ENCODE assay signal across 11 mouse cellular contexts in genomic region chr10:61496231-61496630, GRCm38 (mm10). TPM values are rescaled to one million over a fixed set of nuclear protein-coding genes. Genes with fewer than 3 reads are reported as not detected.
DNase-seq lines count a peak whose midpoint lies in the region; ATAC-seq lines count a peak whose summit lies in the region.
"Had no signal": no experiment of that assay in that cellular context is flagged by ENCODE, and none has a peak within 500 bp of the region (broad histone marks: within the 10 kb centered on the region; RNA-seq: fewer than 3 reads in every experiment).

No protein-coding gene starts in this region.

- no peaks in the 10 kb centered on the region for H3K27me3 ChIP-seq in heart, embryonic 14.5 days (ENCODE audit: control insufficient read depth, insufficient read depth, low read length)
- no peaks in the 10 kb centered on the region for H3K27me3 ChIP-seq in midbrain, embryonic 13.5 days
- no peaks in the 10 kb centered on the region for H3K27me3 ChIP-seq in midbrain, embryonic 15.5 days (replicated peaks)
- no peaks in the 10 kb centered on the region for H3K27me3 ChIP-seq in limb, embryonic 10.5 days (ENCODE audit: low read depth, poor library complexity, severe bottlenecking)
- H3K27me3 ChIP-seq: liver, embryonic 15.5 days; midbrain, embryonic 12.5 days had no signal

- peak overlapping the region; percentile 44; the same call in 1 of the 2 replicates for H3K9ac ChIP-seq in heart, embryonic 14.5 days (ENCODE audit: low read length)
- H3K9ac ChIP-seq in midbrain, embryonic 13.5 days (replicated peaks): no peak overlapping the region
- H3K9ac ChIP-seq in midbrain, embryonic 15.5 days: no peak overlapping the region
- H3K9ac ChIP-seq: liver, embryonic 15.5 days; midbrain, embryonic 12.5 days had no signal

- peaks cover 16 to 23% of the 10 kb centered on the region in 2 experiments for H3K4me1 ChIP-seq in heart, embryonic 14.5 days (ENCODE audit: control insufficient read depth in 2 of 2, insufficient read depth in 2 of 2, low read length in 2 of 2)
- H3K4me1 ChIP-seq in midbrain, embryonic 13.5 days (replicated peaks): peaks cover 18% of the 10 kb centered on the region
- peaks cover 16% of the 10 kb centered on the region for H3K4me1 ChIP-seq in midbrain, embryonic 15.5 days
- peaks cover 41% of the 10 kb centered on the region for H3K4me1 ChIP-seq in limb, embryonic 10.5 days

- no peak for ATAC-seq in heart, embryonic 14.5 days (ENCODE audit: insufficient number of reproducible peaks, insufficient read depth, low FRiP score, low read depth)
- ATAC-seq in midbrain, embryonic 13.5 days: no peak
- no peak for ATAC-seq in midbrain, embryonic 15.5 days (replicated peaks)

- H3K27ac ChIP-seq in heart, embryonic 14.5 days (replicated peaks in 1 of 2; ENCODE audit: control insufficient read depth in 1 of 2, insufficient read depth in 1 of 2, low read depth in 2 of 2, low read length in 2 of 2): peak overlapping the region; percentile 5 to 42; a peak in 2 of 4 replicates
- H3K27ac ChIP-seq in midbrain, embryonic 13.5 days: peak overlapping the region; percentile 56
- H3K27ac ChIP-seq in midbrain, embryonic 15.5 days: no peak overlapping the region
- peak overlapping the region; percentile 73 for H3K27ac ChIP-seq in limb, embryonic 10.5 days
- H3K27ac ChIP-seq: liver, embryonic 15.5 days; midbrain, embryonic 12.5 days had no signal

- 46% methylated on average over 9 of the region's 9 CpGs for WGBS in heart, embryonic 14.5 days
- 36% methylated on average over 9 of the region's 9 CpGs for WGBS in midbrain, embryonic 13.5 days
- 40% methylated on average over 9 of the region's 9 CpGs for whole genome bisulfite sequencing in midbrain, embryonic 15.5 days
- WGBS in limb, embryonic 10.5 days: 71% methylated on average over 9 of the region's 9 CpGs

- intact Hi-C loops in heart, postnatal 14 days (cut with DNase I): no loop called here

- no peak for DNase-seq in heart, postnatal 14 days
- no peak for DNase-seq in limb, embryonic 10.5 days (ENCODE audit: low spot score)
- DNase-seq in adipocyte (ENCODE audit: low spot score): no peak
- DNase-seq in ovary, postnatal 10 days (ENCODE audit: low spot score): no peak
- DNase-seq: thymus, postnatal 4 days had no signal

- no peak overlapping the region for H3K4me2 ChIP-seq in heart, embryonic 14.5 days (ENCODE audit: low read length)
- H3K4me2 ChIP-seq in midbrain, embryonic 13.5 days (replicated peaks): no peak overlapping the region
- no peak overlapping the region for H3K4me2 ChIP-seq in midbrain, embryonic 15.5 days
- H3K4me2 ChIP-seq: liver, embryonic 15.5 days; midbrain, embryonic 12.5 days had no signal

- H3K36me3 ChIP-seq in heart, embryonic 14.5 days (ENCODE audit: control insufficient read depth, insufficient read depth, low read length): no peaks in the 10 kb centered on the region
- no peaks in the 10 kb centered on the region for H3K36me3 ChIP-seq in midbrain, embryonic 13.5 days
- no peaks in the 10 kb centered on the region for H3K36me3 ChIP-seq in midbrain, embryonic 15.5 days (replicated peaks)
- H3K36me3 ChIP-seq in limb, embryonic 10.5 days: no peaks in the 10 kb centered on the region
- H3K36me3 ChIP-seq: liver, embryonic 15.5 days; midbrain, embryonic 12.5 days had no signal

- no peaks in the 10 kb centered on the region for H3K9me3 ChIP-seq in heart, embryonic 14.5 days (ENCODE audit: control insufficient read depth, low read length)
- no peaks in the 10 kb centered on the region for H3K9me3 ChIP-seq in midbrain, embryonic 13.5 days
- H3K9me3 ChIP-seq in midbrain, embryonic 15.5 days: no peaks in the 10 kb centered on the region
- no peaks in the 10 kb centered on the region for H3K9me3 ChIP-seq in limb, embryonic 10.5 days (replicated peaks)
- H3K9me3 ChIP-seq: liver, embryonic 15.5 days; midbrain, embryonic 12.5 days had no signal

- H3K4me3 ChIP-seq in heart, embryonic 14.5 days (ENCODE audit: control insufficient read depth in 1 of 2, insufficient read depth in 1 of 2, low read depth in 1 of 2, low read length in 2 of 2): no peak overlapping the region
- no peak overlapping the region for H3K4me3 ChIP-seq in midbrain, embryonic 13.5 days (replicated peaks)
- H3K4me3 ChIP-seq in midbrain, embryonic 15.5 days: no peak overlapping the region
- no peak overlapping the region for H3K4me3 ChIP-seq in limb, embryonic 10.5 days
- H3K4me3 ChIP-seq: erythroblast, embryonic 14.5 days; liver, embryonic 15.5 days; midbrain, embryonic 12.5 days had no signal

RNA-seq across cellular contexts. Expression of gene Lrrc20, which starts 20.6 kb away (rescaled TPM):
- polyA plus RNA-seq in heart, embryonic 14.5 days (2014; fragmentation: Nextera tagmentation; extraction: Ambion mirVana): 10.5 and 13.3 TPM in 2 replicates
- 10 to 100 TPM; 24.5 to 25.8 TPM for total RNA-seq in heart, postnatal 14 days (2021)
- 15.6 and 15.9 TPM in 2 replicates for polyA plus RNA-seq in midbrain, embryonic 13.5 days (2015; fragmentation: Nextera tagmentation; extraction: Ambion mirVana)
- 18.1 TPM in 2 replicates for polyA plus RNA-seq in midbrain, embryonic 15.5 days (2015; fragmentation: Nextera tagmentation; extraction: Ambion mirVana)
- polyA plus RNA-seq in limb, embryonic 10.5 days (2016; fragmentation: Nextera tagmentation; extraction: Ambion mirVana): 10.9 and 11.4 TPM in 2 replicates

RNA-seq across cellular contexts. Expression of gene Eif4ebp2, which starts 43.8 kb away (rescaled TPM):
- polyA plus RNA-seq in heart, embryonic 14.5 days (2014; fragmentation: Nextera tagmentation; extraction: Ambion mirVana): 36.6 and 36.9 TPM in 2 replicates
- total RNA-seq in heart, postnatal 14 days (2021): 10 to 100 TPM; 75.1 to 75.5 TPM
- polyA plus RNA-seq in midbrain, embryonic 13.5 days (2015; fragmentation: Nextera tagmentation; extraction: Ambion mirVana): 75.5 and 83.2 TPM in 2 replicates
- 65.8 and 71.3 TPM in 2 replicates for polyA plus RNA-seq in midbrain, embryonic 15.5 days (2015; fragmentation: Nextera tagmentation; extraction: Ambion mirVana)
- polyA plus RNA-seq in limb, embryonic 10.5 days (2016; fragmentation: Nextera tagmentation; extraction: Ambion mirVana): 83.2 and 85.7 TPM in 2 replicates
